Mouse (Mus musculus) CH12.LX (cell line): ENCODE results near the gene Ush2a. TPM values are rescaled to one million over a fixed set of nuclear protein-coding genes. Genes with fewer than 3 reads are reported as not detected.

Experiments used
- DNase-seq: peaks from one replicate; pipeline ENCODE4 v3.0.0-alpha.2; 2013; ENCODE audit errors: extremely low read depth
- H3K27ac ChIP-seq: 2 replicates; pipeline ENCODE4 v1.5.1; 2012; ENCODE audit warnings: low read depth, mild to moderate bottlenecking, control low read depth, moderate library complexity; ENCODE audit not compliant: insufficient read depth
- H3K27me3 ChIP-seq: replicated peaks from 2 replicates; pipeline ENCODE3; 2012; ENCODE audit warnings: inconsistent platforms
- H3K36me3 ChIP-seq, 2 experiments: replicated peaks in 1 of 2; 2 replicates each; pipeline versions ENCODE3 to v1.6.1; 2012; ENCODE audit warnings: inconsistent platforms in 1 of 2, low read length in 1 of 2, mild to moderate bottlenecking in 1 of 2, mixed read lengths in 1 of 2, moderate library complexity in 1 of 2; ENCODE audit not compliant: control insufficient read depth in 1 of 2, insufficient read depth in 1 of 2
- H3K4me1 ChIP-seq, 2 experiments: 2 replicates each; pipeline ENCODE4 v1.6.1; 2012; ENCODE audit warnings: inconsistent platforms in 1 of 2, moderate library complexity in 1 of 2; ENCODE audit not compliant: insufficient read depth in 2 of 2, control insufficient read depth in 1 of 2
- H3K4me2 ChIP-seq: 2 replicates; pipeline ENCODE4 v1.6.1; 2012; ENCODE audit warnings: low read depth, mild to moderate bottlenecking, control low read depth; ENCODE audit not compliant: poor library complexity, insufficient read depth, severe bottlenecking
- H3K4me3 ChIP-seq, 3 experiments: fragments of 150-350 bp in 1 of 3; sonication (generic) in 1 of 3; replicated peaks in 1 of 3; 2 replicates each; pipeline versions ENCODE3 to v1.5.1; 2011 to 2012; ENCODE audit warnings: low read depth in 2 of 3, low read length in 2 of 3, mild to moderate bottlenecking in 2 of 3, moderate library complexity in 2 of 3, control low read depth in 1 of 3, improper control_type of control experiment in 1 of 3, inconsistent platforms in 1 of 3, mixed read lengths in 1 of 3; ENCODE audit not compliant: poor library complexity in 1 of 3
- H3K79me2 ChIP-seq: replicated peaks from 2 replicates; pipeline ENCODE4 v1.6.1; 2012; ENCODE audit warnings: mild to moderate bottlenecking, moderate library complexity; ENCODE audit not compliant: control insufficient read depth, poor library complexity, insufficient read depth, severe bottlenecking; ENCODE audit errors: extremely low read depth
- H3K9ac ChIP-seq: 2 replicates; pipeline ENCODE4 v1.6.1; 2012; ENCODE audit warnings: low read depth, mild to moderate bottlenecking, control low read depth, moderate library complexity; ENCODE audit not compliant: insufficient read depth
- H3K9me3 ChIP-seq: replicated peaks from 2 replicates; pipeline ENCODE3; 2012; ENCODE audit warnings: low read length, inconsistent platforms, mixed read lengths
- BHLHE40 ChIP-seq: IDR thresholded peaks from 2 replicates; pipeline ENCODE4 v1.6.1; 2011; ENCODE audit warnings: mild to moderate bottlenecking, low read depth, low read length, improper control_type of control experiment
- CHD1 ChIP-seq: IDR thresholded peaks from 2 replicates; pipeline ENCODE4 v1.6.1; 2012; ENCODE audit warnings: low read depth, low read length, improper control_type of control experiment, inconsistent platforms
- CTCF ChIP-seq, 2 experiments: IDR thresholded peaks in 1 of 2; conservative IDR thresholded peaks in 1 of 2; 2 replicates each; pipeline ENCODE4 v1.5.1; 2011 to 2012; ENCODE audit warnings: low read depth in 2 of 2, low read length in 2 of 2, improper control_type of control experiment in 1 of 2, inconsistent platforms in 1 of 2, mild to moderate bottlenecking in 1 of 2, moderate library complexity in 1 of 2
- E2F4 ChIP-seq: IDR thresholded peaks from 2 replicates; pipeline ENCODE4 v1.6.1; 2011; ENCODE audit warnings: low read depth, low read length, improper control_type of control experiment; ENCODE audit not compliant: insufficient replicate concordance
- ELF1 ChIP-seq: IDR thresholded peaks from 2 replicates; pipeline ENCODE4 v1.6.1; 2014; ENCODE audit warnings: low read depth, mild to moderate bottlenecking, inconsistent platforms, low read length, improper control_type of control experiment
- ETS1 ChIP-seq: conservative IDR thresholded peaks from 2 replicates; pipeline ENCODE4 v1.6.1; 2012; ENCODE audit warnings: low read depth, mild to moderate bottlenecking, inconsistent platforms, low read length, improper control_type of control experiment, moderate library complexity
- JUN ChIP-seq: IDR thresholded peaks from 2 replicates; pipeline ENCODE4 v1.6.1; 2011; ENCODE audit warnings: low read depth, mild to moderate bottlenecking, low read length, improper control_type of control experiment, moderate library complexity; ENCODE audit not compliant: insufficient read depth
- MAZ ChIP-seq: IDR thresholded peaks from 2 replicates; pipeline ENCODE4 v1.6.1; 2012; ENCODE audit warnings: low read depth, mild to moderate bottlenecking, inconsistent platforms, low read length, improper control_type of control experiment, moderate library complexity
- MXI1 ChIP-seq: IDR thresholded peaks from 2 replicates; pipeline ENCODE4 v1.6.1; 2011; ENCODE audit warnings: mild to moderate bottlenecking, low read depth, low read length, improper control_type of control experiment
- NRF1 ChIP-seq: IDR thresholded peaks from 2 replicates; pipeline ENCODE4 v1.6.1; 2014; ENCODE audit warnings: low read depth, mild to moderate bottlenecking, inconsistent platforms, low read length, improper control_type of control experiment, moderate library complexity
- PAX5 ChIP-seq: IDR thresholded peaks from 2 replicates; pipeline ENCODE4 v1.6.1; 2012; ENCODE audit warnings: low read length, inconsistent platforms, mixed read lengths
- POLR2A ChIP-seq: IDR thresholded peaks from 2 replicates; pipeline ENCODE4 v1.6.1; 2011; ENCODE audit warnings: low read depth, mild to moderate bottlenecking, improper control_type of control experiment, low read length
- POLR2AphosphoS2 ChIP-seq: IDR thresholded peaks from 2 replicates; pipeline ENCODE4 v1.6.1; 2011; ENCODE audit warnings: low read depth, low read length, improper control_type of control experiment
- RCOR1 ChIP-seq: conservative IDR thresholded peaks from 2 replicates; pipeline ENCODE4 v1.6.1; 2012; ENCODE audit warnings: low read depth, mild to moderate bottlenecking, inconsistent platforms, low read length, improper control_type of control experiment
- SIN3A ChIP-seq: IDR thresholded peaks from 2 replicates; pipeline ENCODE4 v1.6.1; 2012; ENCODE audit warnings: low read length, improper control_type of control experiment, inconsistent platforms
- USF1 ChIP-seq: IDR thresholded peaks from 2 replicates; pipeline ENCODE4 v1.6.1; 2014; ENCODE audit warnings: low read depth, mild to moderate bottlenecking, inconsistent platforms, low read length, improper control_type of control experiment
- ZKSCAN1 ChIP-seq: IDR thresholded peaks from 2 replicates; pipeline ENCODE4 v1.6.1; 2012; ENCODE audit warnings: low read depth, inconsistent platforms, low read length, improper control_type of control experiment, borderline replicate concordance
- ZMIZ1 ChIP-seq: IDR thresholded peaks from 2 replicates; pipeline ENCODE4 v1.6.1; 2012; ENCODE audit warnings: low read depth, mild to moderate bottlenecking, inconsistent platforms, low read length, improper control_type of control experiment
- dilution Hi-C: fragments of 300-500 bp; cut with MboI; formaldehyde crosslinking; loops from 2 replicates; pipeline ENCODE4 v1.14.3; 2020; ENCODE audit warnings: low sequenced_read_pairs; ENCODE audit not compliant: extremely low pct_unique_long_range_greater_than_20kb, extremely low pct_ligation_motif_present
- in situ Hi-C: fragments of 300-500 bp; cut with MboI; formaldehyde crosslinking; loops from 3 replicates; pipeline ENCODE4 v1.14.3; 2019; ENCODE audit warnings: low sequenced_read_pairs, low pct_ligation_motif_present, low pct_unique_long_range_greater_than_20kb, mixed read lengths
- polyA plus RNA-seq: library from polyadenylated mRNA; unstranded; fragments of >175 nt; gene quantifications from 2 replicates; pipeline ENCODE4 v1.2.1, GENCODE M21; 2012; ENCODE audit warnings: low read depth; ENCODE audit not compliant: insufficient read length
- total RNA-seq, 2 experiments: library from RNA; depleted of rRNA; stranded (reverse); fragments of 300-350 nt in 1 of 2; fragments of >200 nt in 1 of 2; gene quantifications; 2 replicates each; pipeline ENCODE4 v1.2.3; 2012 to 2014

The Ush2a gene
- total and polyA plus RNA-seq, 3 experiments = not detected

GRCm38 (mm10) chr1:188313303-188313702, 51.5 kb downstream of the Ush2a start:
- in situ Hi-C loops (no loop called here), dilution Hi-C loops (no loop called here)
- no peak for TF ChIP-seq E2F4
- TF ChIP-seq RCOR1 = no peak
- TF ChIP-seq BHLHE40 = no peak
- TF ChIP-seq CHD1 = no peak
- no peak for TF ChIP-seq SIN3A
- no peak for TF ChIP-seq CTCF (conservative IDR thresholded peaks at IDR 0.05 in 1 of 2, IDR thresholded peaks at IDR 0.05 in 1 of 2; ENCODE audit: low read depth in 2 of 2, low read length in 2 of 2)
- no peak for TF ChIP-seq POLR2AphosphoS2
- TF ChIP-seq NRF1 = no peak
- no peak for TF ChIP-seq ELF1
- TF ChIP-seq MAZ = no peak
- no peak for TF ChIP-seq ETS1
- TF ChIP-seq USF1 = no peak
- no peak for TF ChIP-seq ZKSCAN1
- Histone ChIP-seq H3K9ac (no peak overlapping the region), H3K4me1 (no peaks in the 10 kb centered on the region), H3K79me2 (no peaks in the 10 kb centered on the region), H3K4me2 (no peak overlapping the region), H3K27me3 (no peaks in the 10 kb centered on the region), H3K36me3 (no peaks in the 10 kb centered on the region), H3K27ac (no peak overlapping the region), H3K9me3 (peaks cover 36% of the 10 kb centered on the region), H3K4me3 (no peak overlapping the region)
- no peak for DNase-seq

- Histone ChIP-seq H3K79me2 (no peaks in the 10 kb centered on the region), H3K4me3 (no peak overlapping the region), H3K4me2 (no peak overlapping the region), H3K4me1 (no peaks in the 10 kb centered on the region), H3K27ac (no peak overlapping the region), H3K27me3 (no peaks in the 10 kb centered on the region), H3K9ac (no peak overlapping the region), H3K36me3 (no peaks in the 10 kb centered on the region), H3K9me3 (peaks cover 41% of the 10 kb centered on the region)
- dilution Hi-C loops (no loop called here), in situ Hi-C loops (no loop called here)
- TF ChIP-seq MAZ (no peak), POLR2A (no peak), MXI1 (no peak), PAX5 (no peak), CHD1 (no peak), ZMIZ1 (no peak), USF1 (no peak), JUN (no peak), ETS1 (no peak)
- no peak for DNase-seq
Observed at GRCm38 (mm10) chr1:188316574-188316973, 54.8 kb downstream of the Ush2a start.
